In genomic region chr15:21544786-21545185, GRCm38 (mm10) we compare ENCODE assay signal across 27 mouse cellular contexts.
DNase-seq lines count a peak whose midpoint lies in the region; ATAC-seq and TF ChIP-seq lines count a peak whose summit lies in the region.
"Had no signal": no experiment of that assay in that cellular context is flagged by ENCODE, and none has a peak within 500 bp of the region (broad histone marks: within the 10 kb centered on the region; RNA-seq: fewer than 3 reads in every experiment).

No protein-coding gene starts in this region.

- DNase-seq in embryonic facial prominence, embryonic 11.5 days (ENCODE audit: low spot score): no peak
- no peak for DNase-seq in embryonic facial prominence, embryonic 10.5 days (ENCODE audit: low spot score)
- peak; percentile 97 for DNase-seq in CH12.LX (ENCODE audit: extremely low read depth)
- peak; percentile 4 for DNase-seq in mesoderm, embryonic 11.5 days (ENCODE audit: low read depth, low spot score)
- DNase-seq in right cerebral cortex, postnatal 14 days: no peak
- no peak for DNase-seq in left cerebral cortex, postnatal 36 days (ENCODE audit: low spot score in 2 of 2)
- no peak for DNase-seq in layer of hippocampus, adult 2 months (ENCODE audit: low spot score in 2 of 2)
- DNase-seq: adrenal gland, adult 8-10 months; adrenal gland, postnatal 25 days; cerebellum, adult 18-20 months; cerebellum, adult 9-10 months; cerebellum, postnatal 14 days; forebrain, postnatal 0 days; gastrocnemius, postnatal 10 days; gastrocnemius, postnatal 36 days; heart, adult 2 months; heart, postnatal 14 days; heart, postnatal 4 days had no signal

- no peaks in the 10 kb centered on the region for H3K79me2 ChIP-seq in CH12.LX (replicated peaks; ENCODE audit: control insufficient read depth, extremely low read depth, insufficient read depth, poor library complexity, severe bottlenecking)

- ATAC-seq in embryonic facial prominence, embryonic 11.5 days (replicated peaks; ENCODE audit: insufficient number of reproducible peaks, low FRiP score, low TSS enrichment, low read depth): 0 out of 2 replicates have a peak, but pooled peaks have one; percentile 48
- ATAC-seq: activated CD4-positive, CD25-positive, alpha-beta regulatory T cell, adult 4 months; CD4-positive, CD25-positive, alpha-beta regulatory T cell, adult 4 months; forebrain, embryonic 14.5 days; forebrain, postnatal 0 days; hindbrain, postnatal 0 days; inflammation-experienced regulatory T-cells, adult 6 months had no signal

- no peak overlapping the region for H3K9ac ChIP-seq in embryonic facial prominence, embryonic 11.5 days (replicated peaks; ENCODE audit: low read length)
- no peak overlapping the region for H3K9ac ChIP-seq in CH12.LX (ENCODE audit: insufficient read depth, low read depth)
- H3K9ac ChIP-seq: embryonic facial prominence, embryonic 15.5 days; forebrain, postnatal 0 days; heart, embryonic 13.5 days; hindbrain, embryonic 14.5 days had no signal

- no peaks in the 10 kb centered on the region for H3K9me3 ChIP-seq in embryonic facial prominence, embryonic 11.5 days (replicated peaks; ENCODE audit: control insufficient read depth, low read length)
- H3K9me3 ChIP-seq in embryonic facial prominence, embryonic 10.5 days: no peaks in the 10 kb centered on the region
- no peaks in the 10 kb centered on the region for H3K9me3 ChIP-seq in CH12.LX (replicated peaks; ENCODE audit: low read length)
- H3K9me3 ChIP-seq: embryonic facial prominence, embryonic 15.5 days; heart, embryonic 10.5 days; heart, embryonic 13.5 days had no signal

- in situ Hi-C loops in CH12.LX (cut with MboI; ENCODE audit: low pct_ligation_motif_present, low pct_unique_long_range_greater_than_20kb, low sequenced_read_pairs): no loop called here

- dilution Hi-C loops in CH12.LX (cut with MboI; ENCODE audit: extremely low pct_ligation_motif_present, extremely low pct_unique_long_range_greater_than_20kb, low sequenced_read_pairs): no loop called here

- no peak overlapping the region for H3K27ac ChIP-seq in embryonic facial prominence, embryonic 11.5 days (replicated peaks; ENCODE audit: low read depth, low read length)
- H3K27ac ChIP-seq in embryonic facial prominence, embryonic 10.5 days (replicated peaks): no peak overlapping the region
- H3K27ac ChIP-seq in CH12.LX (ENCODE audit: insufficient read depth, low read depth): no peak overlapping the region
- no peak overlapping the region for H3K27ac ChIP-seq in layer of hippocampus, adult 2 months
- H3K27ac ChIP-seq: embryonic facial prominence, embryonic 15.5 days; heart, adult 2 months; heart, embryonic 10.5 days; heart, embryonic 13.5 days; hindbrain, embryonic 14.5 days; hindbrain, postnatal 0 days had no signal

- H3K4me2 ChIP-seq in embryonic facial prominence, embryonic 11.5 days (ENCODE audit: low read depth, low read length): no peak overlapping the region
- H3K4me2 ChIP-seq in CH12.LX (ENCODE audit: insufficient read depth, low read depth, poor library complexity, severe bottlenecking): no peak overlapping the region
- H3K4me2 ChIP-seq: embryonic facial prominence, embryonic 15.5 days; heart, embryonic 13.5 days; hindbrain, embryonic 14.5 days had no signal

- TF ChIP-seq EP300 in CH12.LX (IDR thresholded peaks at IDR 0.05; ENCODE audit: low read length): peak; percentile 96

- TF ChIP-seq POLR2A in CH12.LX (IDR thresholded peaks at IDR 0.05; ENCODE audit: low read depth, low read length): no peak

- TF ChIP-seq CTCF in CH12.LX (conservative IDR thresholded peaks at IDR 0.05 in 1 of 2, IDR thresholded peaks at IDR 0.05 in 1 of 2; ENCODE audit: low read depth in 2 of 2, low read length in 2 of 2): no peak
- TF ChIP-seq CTCF in layer of hippocampus, adult 2 months (conservative IDR thresholded peaks at IDR 0.05): no peak

- no peak overlapping the region for H3K4me3 ChIP-seq in embryonic facial prominence, embryonic 11.5 days (ENCODE audit: low read depth, low read length)
- H3K4me3 ChIP-seq in embryonic facial prominence, embryonic 10.5 days: no peak overlapping the region
- H3K4me3 ChIP-seq in CH12.LX (replicated peaks in 1 of 3; ENCODE audit: low read depth in 2 of 3, low read length in 2 of 3, poor library complexity in 1 of 3): no peak overlapping the region
- H3K4me3 ChIP-seq in layer of hippocampus, adult 2 months: no peak overlapping the region
- H3K4me3 ChIP-seq: embryonic facial prominence, embryonic 15.5 days; heart, adult 2 months; heart, embryonic 10.5 days; heart, embryonic 13.5 days had no signal

- 92% methylated on average over 2 of the region's 2 CpGs for WGBS in embryonic facial prominence, embryonic 11.5 days
- WGBS in embryonic facial prominence, embryonic 10.5 days: 87% methylated on average over 2 of the region's 2 CpGs

- no peaks in the 10 kb centered on the region for H3K27me3 ChIP-seq in embryonic facial prominence, embryonic 11.5 days (ENCODE audit: control insufficient read depth, insufficient read depth, low read length)
- H3K27me3 ChIP-seq in embryonic facial prominence, embryonic 10.5 days (replicated peaks; ENCODE audit: low read depth, poor library complexity, severe bottlenecking): no peaks in the 10 kb centered on the region
- H3K27me3 ChIP-seq in CH12.LX (replicated peaks): no peaks in the 10 kb centered on the region
- H3K27me3 ChIP-seq: embryonic facial prominence, embryonic 15.5 days; heart, embryonic 13.5 days had no signal

- H3K4me1 ChIP-seq in embryonic facial prominence, embryonic 11.5 days (ENCODE audit: control insufficient read depth, insufficient read depth, low read length): no peaks in the 10 kb centered on the region
- no peaks in the 10 kb centered on the region for H3K4me1 ChIP-seq in embryonic facial prominence, embryonic 10.5 days
- peaks cover 3 to 18% of the 10 kb centered on the region in 2 experiments; a peak in 3 of 4 replicates for H3K4me1 ChIP-seq in CH12.LX (ENCODE audit: control insufficient read depth in 1 of 2, insufficient read depth in 2 of 2)
- H3K4me1 ChIP-seq: embryonic facial prominence, embryonic 15.5 days; heart, embryonic 10.5 days; heart, embryonic 13.5 days had no signal

- TF ChIP-seq RAD21 in CH12.LX (IDR thresholded peaks at IDR 0.05; ENCODE audit: low read depth, low read length): no peak; the same call in 1 of the 2 replicates

- H3K36me3 ChIP-seq in embryonic facial prominence, embryonic 11.5 days (replicated peaks; ENCODE audit: control insufficient read depth, insufficient read depth, low read depth, low read length): no peaks in the 10 kb centered on the region
- H3K36me3 ChIP-seq in embryonic facial prominence, embryonic 10.5 days (replicated peaks): no peaks in the 10 kb centered on the region
- no peaks in the 10 kb centered on the region for H3K36me3 ChIP-seq in CH12.LX (replicated peaks in 1 of 2; ENCODE audit: control insufficient read depth in 1 of 2, insufficient read depth in 1 of 2, low read length in 1 of 2)
- H3K36me3 ChIP-seq: embryonic facial prominence, embryonic 15.5 days; heart, embryonic 10.5 days; heart, embryonic 13.5 days had no signal

- intact Hi-C loops in left cerebral cortex, postnatal 36 days (cut with DNase I): no loop called here

TF ChIP-seq in CH12.LX, 34 proteins besides CTCF, POLR2A, EP300 and RAD21 (continues in another document):
- TF ChIP-seq E2F4 (IDR thresholded peaks at IDR 0.05; ENCODE audit: insufficient replicate concordance, low read depth, low read length) (no peak), MAX (IDR thresholded peaks at IDR 0.05; ENCODE audit: low read length) (0 out of 2 replicates have a peak, but pooled peaks have one; percentile 26), HCFC1 (IDR thresholded peaks at IDR 0.05; ENCODE audit: low read depth, low read length) (no peak), NELFE (IDR thresholded peaks at IDR 0.05; ENCODE audit: low read depth, low read length) (no peak), KAT2A (IDR thresholded peaks at IDR 0.05; ENCODE audit: insufficient replicate concordance, low read length) (0 out of 2 replicates have a peak, but pooled peaks have one; percentile 58), MEF2A (IDR thresholded peaks at IDR 0.05; ENCODE audit: borderline replicate concordance, low read depth, low read length) (peak; percentile 95), MAFK (IDR thresholded peaks at IDR 0.05; ENCODE audit: insufficient replicate concordance, low read length) (peak; percentile 88), ELF1 (IDR thresholded peaks at IDR 0.05; ENCODE audit: low read depth, low read length) (no peak), NRF1 (IDR thresholded peaks at IDR 0.05; ENCODE audit: low read depth, low read length) (no peak), JUN (IDR thresholded peaks at IDR 0.05; ENCODE audit: insufficient read depth, low read depth, low read length) (peak; percentile 47; the same call in 1 of the 2 replicates), ZMIZ1 (IDR thresholded peaks at IDR 0.05; ENCODE audit: low read depth, low read length) (no peak), CHD2 (IDR thresholded peaks at IDR 0.05; ENCODE audit: low read length) (peak; percentile 51; the same call in 1 of the 2 replicates), ETS1 (conservative IDR thresholded peaks at IDR 0.05; ENCODE audit: low read depth, low read length) (peak; percentile 84), POLR2AphosphoS2 (IDR thresholded peaks at IDR 0.05; ENCODE audit: low read depth, low read length) (no peak), USF1 (IDR thresholded peaks at IDR 0.05; ENCODE audit: low read depth, low read length) (no peak), CHD1 (IDR thresholded peaks at IDR 0.05; ENCODE audit: low read depth, low read length) (no peak), TBP (conservative IDR thresholded peaks at IDR 0.05; ENCODE audit: low read depth, low read length) (no peak), SMC3 (IDR thresholded peaks at IDR 0.05; ENCODE audit: low read depth, low read length) (no peak), ZKSCAN1 (IDR thresholded peaks at IDR 0.05; ENCODE audit: borderline replicate concordance, low read depth, low read length) (no peak), IRF4 (IDR thresholded peaks at IDR 0.05; ENCODE audit: low read depth, low read length) (peak; percentile 88), SIN3A (IDR thresholded peaks at IDR 0.05; ENCODE audit: low read length) (peak; percentile 47; the same call in 1 of the 2 replicates), ZNF384 (IDR thresholded peaks at IDR 0.05; ENCODE audit: low read depth, low read length) (no peak), UBTF (IDR thresholded peaks at IDR 0.05; ENCODE audit: low read depth, low read length) (no peak), MYC (IDR thresholded peaks at IDR 0.05; ENCODE audit: low read depth, low read length) (no peak), TCF12 (IDR thresholded peaks at IDR 0.05; ENCODE audit: low read depth, low read length) (peak; percentile 46; the same call in 1 of the 2 replicates), BHLHE40 (IDR thresholded peaks at IDR 0.05; ENCODE audit: low read depth, low read length) (peak; percentile 71), PAX5 (IDR thresholded peaks at IDR 0.05; ENCODE audit: low read length) (no peak), MAZ (IDR thresholded peaks at IDR 0.05; ENCODE audit: low read depth, low read length) (no peak), GABPA (IDR thresholded peaks at IDR 0.05; ENCODE audit: insufficient replicate concordance, low read depth, low read length) (no peak)

Comparison
In these comparisons a context has a peak if more than half of its experiments do, and no peak if none do; other contexts are left out.
1. DNase-seq: peak in CH12.LX (single experiment) and mesoderm, embryonic 11.5 days (single experiment); none in embryonic facial prominence, embryonic 11.5 days (single experiment), embryonic facial prominence, embryonic 10.5 days (single experiment), right cerebral cortex, postnatal 14 days (single experiment), left cerebral cortex, postnatal 36 days (0 of 2) and layer of hippocampus, adult 2 months (0 of 2).